Mouse (Mus musculus): ENCODE data around the gene Rnase13. TPM values are rescaled to one million over a fixed set of nuclear protein-coding genes. Genes with fewer than 3 reads are reported as not detected.

Gene Rnase13
- polyA plus RNA-seq, 1 experiment from 2014 or later = not detected

DNA sequence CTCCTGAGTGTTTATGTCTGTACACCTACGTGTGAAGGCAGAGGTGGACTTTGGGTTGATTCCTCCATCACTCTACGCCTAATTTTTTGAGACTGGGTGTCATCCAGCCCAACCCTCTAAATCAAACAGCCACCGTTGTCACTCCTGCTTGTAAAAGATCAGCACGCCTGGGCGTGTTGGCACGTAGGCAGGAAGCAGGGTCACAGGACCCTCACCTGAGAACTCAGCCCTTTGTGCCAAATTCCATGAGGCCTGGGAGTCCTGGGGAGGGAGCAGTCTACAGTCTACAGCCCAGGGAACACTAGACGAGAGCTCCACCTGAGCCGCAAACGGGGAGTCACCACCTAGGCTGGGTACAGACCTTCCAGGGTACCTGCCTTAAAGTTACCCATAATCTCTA is 18.8 kb downstream of the Rnase13 start:
- H3K9me3 ChIP-seq (replicated peaks; ENCODE audit: control insufficient read depth, low read length) = no peaks in the 10 kb centered on the region
- DNase-seq (ENCODE audit: low spot score) = no peak
- no peaks in the 10 kb centered on the region for H3K4me1 ChIP-seq (ENCODE audit: control insufficient read depth, insufficient read depth, low read length)
- H3K27me3 ChIP-seq (replicated peaks; ENCODE audit: control insufficient read depth, insufficient read depth, low read length) = no peaks in the 10 kb centered on the region
- no peak for ATAC-seq
- H3K4me3 ChIP-seq (ENCODE audit: low read depth, low read length) = no peak overlapping the region
- H3K9ac ChIP-seq (ENCODE audit: low read length) = no peak overlapping the region
- H3K27ac ChIP-seq (ENCODE audit: low read depth, low read length) = no peak overlapping the region
- H3K36me3 ChIP-seq (ENCODE audit: control insufficient read depth, insufficient read depth, low read length) = peaks cover 9% of the 10 kb centered on the region; the same call in 1 of the 2 replicates
- 95% methylated on average over 9 of the region's 9 CpGs for WGBS
- no peak overlapping the region for H3K4me2 ChIP-seq (ENCODE audit: low read length)

DNA sequence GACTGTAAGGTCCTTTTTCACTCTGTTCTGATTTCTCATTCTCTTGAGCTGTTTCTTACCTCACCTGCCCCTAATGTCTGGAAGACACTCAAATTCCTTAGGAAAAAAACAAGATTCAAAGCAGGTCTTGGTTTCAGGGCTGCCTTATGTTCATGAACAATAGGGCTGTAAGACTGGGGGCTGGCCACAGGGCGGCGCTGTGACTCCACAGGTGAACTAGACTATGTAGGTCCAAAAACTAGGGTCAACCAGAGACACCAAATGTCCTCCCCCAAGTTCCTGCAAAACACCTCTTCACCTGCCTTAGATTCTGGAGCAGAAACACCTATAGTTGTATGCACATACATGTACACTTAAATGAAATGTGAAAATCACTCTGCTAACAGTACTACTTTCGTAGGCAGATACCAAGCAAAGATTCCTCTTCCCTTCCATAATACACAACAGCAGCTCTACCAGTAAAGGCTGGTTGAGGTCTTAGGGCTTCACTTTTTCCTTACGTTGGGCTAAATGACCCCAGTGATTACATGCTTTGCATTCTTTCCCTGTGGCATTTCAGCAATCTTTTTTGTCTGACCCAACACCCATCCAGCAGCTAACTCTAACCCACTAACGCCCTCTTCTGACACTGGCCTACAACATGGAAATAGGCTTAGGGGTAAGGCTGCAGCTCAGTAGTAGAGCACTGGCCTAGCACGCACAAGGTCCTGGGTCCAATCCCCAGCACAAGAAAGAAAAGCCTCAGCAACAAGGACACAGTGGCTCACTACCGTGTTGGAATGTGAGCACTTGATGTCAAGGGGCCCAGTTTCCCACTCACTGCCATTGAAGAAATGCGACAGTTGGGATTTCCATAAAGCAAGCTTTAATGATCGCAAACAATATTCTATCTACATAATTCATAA is 19.5 kb downstream of the Rnase13 start:
- 64% methylated on average over 9 of the region's 9 CpGs for WGBS
- no peak overlapping the region for H3K4me2 ChIP-seq (ENCODE audit: low read length)

DNA sequence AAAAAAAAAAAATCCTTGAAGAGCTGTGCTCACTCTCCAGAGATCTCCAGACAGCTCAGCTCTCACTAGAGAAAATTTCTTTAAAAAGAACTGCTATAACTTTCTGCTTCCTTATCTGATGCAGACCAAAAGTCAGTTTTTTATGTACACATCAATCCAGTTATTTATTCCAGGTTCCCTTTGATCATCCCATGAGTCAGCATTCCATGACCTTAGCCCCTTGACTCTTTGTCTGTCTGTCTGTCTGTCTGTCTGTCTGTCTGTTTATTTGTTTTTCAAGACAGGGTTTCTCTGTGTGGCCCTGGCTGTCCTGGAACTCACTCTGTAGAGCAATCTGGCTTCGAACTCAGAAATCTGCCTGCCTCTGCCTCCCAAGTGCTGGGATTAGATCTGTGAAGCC is 23.2 kb downstream of the Rnase13 start:
- WGBS = 88% methylated on average over 1 of the region's 1 CpGs
- H3K4me2 ChIP-seq (ENCODE audit: low read length) = no peak overlapping the region
- no peak overlapping the region for H3K9ac ChIP-seq (ENCODE audit: low read length)
- H3K4me1 ChIP-seq (ENCODE audit: control insufficient read depth, insufficient read depth, low read length) = no peaks in the 10 kb centered on the region
- ATAC-seq (no peak), DNase-seq (ENCODE audit: low spot score) (no peak)
- H3K27me3 ChIP-seq (replicated peaks; ENCODE audit: control insufficient read depth, insufficient read depth, low read length) = no peaks in the 10 kb centered on the region
- no peak overlapping the region for H3K27ac ChIP-seq (ENCODE audit: low read depth, low read length)
- H3K4me3 ChIP-seq (ENCODE audit: low read depth, low read length) = no peak overlapping the region
- peaks cover 7% of the 10 kb centered on the region; the same call in 1 of the 2 replicates for H3K36me3 ChIP-seq (ENCODE audit: control insufficient read depth, insufficient read depth, low read length)
- H3K9me3 ChIP-seq (replicated peaks; ENCODE audit: control insufficient read depth, low read length) = no peaks in the 10 kb centered on the region

More for the DNA sequence above, 19.5 kb downstream of the Rnase13 start:
- peak; percentile 85 for ATAC-seq
- DNase-seq (ENCODE audit: low spot score) = peak; percentile 81
- no peaks in the 10 kb centered on the region for H3K9me3 ChIP-seq (replicated peaks; ENCODE audit: control insufficient read depth, low read length)
- no peak overlapping the region for H3K27ac ChIP-seq (ENCODE audit: low read depth, low read length)
- no peak overlapping the region for H3K4me3 ChIP-seq (ENCODE audit: low read depth, low read length)
- no peak overlapping the region for H3K9ac ChIP-seq (ENCODE audit: low read length)
- H3K36me3 ChIP-seq (ENCODE audit: control insufficient read depth, insufficient read depth, low read length) = peaks cover 2% of the 10 kb centered on the region; the same call in 1 of the 2 replicates
- no peaks in the 10 kb centered on the region for H3K4me1 ChIP-seq (ENCODE audit: control insufficient read depth, insufficient read depth, low read length)
- no peaks in the 10 kb centered on the region for H3K27me3 ChIP-seq (replicated peaks; ENCODE audit: control insufficient read depth, insufficient read depth, low read length)

DNA sequence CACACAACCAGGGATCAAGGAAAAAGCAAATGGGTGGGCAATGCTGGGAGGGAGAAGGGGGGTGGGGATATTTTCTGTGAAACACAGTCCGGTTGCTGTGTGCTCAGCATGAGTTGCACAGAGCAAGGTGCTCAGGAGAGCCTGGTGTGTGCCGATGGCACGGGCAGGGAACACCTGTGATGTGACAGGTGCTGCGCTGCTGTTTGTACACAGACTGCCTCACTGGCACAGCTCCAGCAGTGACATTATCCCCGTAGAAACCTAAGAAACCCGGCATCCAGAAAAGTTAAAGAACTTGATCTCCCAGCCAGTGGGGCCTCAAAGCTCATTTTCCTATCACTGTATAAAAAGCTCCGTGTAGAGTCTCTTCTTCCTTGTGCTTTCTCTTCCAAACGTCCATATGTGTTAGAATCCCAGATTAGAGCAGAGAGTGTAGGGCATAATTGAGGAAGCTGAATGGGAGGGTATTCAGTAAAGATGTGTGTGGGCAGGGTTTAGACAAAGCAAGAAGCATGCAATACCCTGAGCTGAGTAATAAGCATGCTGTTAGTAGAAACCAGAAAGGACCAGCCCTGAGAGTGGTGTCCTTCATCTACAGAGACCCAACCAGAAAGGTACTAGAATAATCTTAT is 25.9 kb downstream of the Rnase13 start:
- Histone ChIP-seq H3K27me3 (replicated peaks; ENCODE audit: control insufficient read depth, insufficient read depth, low read length) (no peaks in the 10 kb centered on the region), H3K4me3 (ENCODE audit: low read depth, low read length) (no peak overlapping the region), H3K4me1 (ENCODE audit: control insufficient read depth, insufficient read depth, low read length) (no peaks in the 10 kb centered on the region), H3K36me3 (ENCODE audit: control insufficient read depth, insufficient read depth, low read length) (peaks cover 26% of the 10 kb centered on the region), H3K9me3 (replicated peaks; ENCODE audit: control insufficient read depth, low read length) (no peaks in the 10 kb centered on the region), H3K4me2 (ENCODE audit: low read length) (no peak overlapping the region), H3K27ac (ENCODE audit: low read depth, low read length) (no peak overlapping the region), H3K9ac (ENCODE audit: low read length) (no peak overlapping the region)
- ATAC-seq (no peak), DNase-seq (ENCODE audit: low spot score) (no peak)
- 56% methylated on average over 8 of the region's 8 CpGs for WGBS

DNA sequence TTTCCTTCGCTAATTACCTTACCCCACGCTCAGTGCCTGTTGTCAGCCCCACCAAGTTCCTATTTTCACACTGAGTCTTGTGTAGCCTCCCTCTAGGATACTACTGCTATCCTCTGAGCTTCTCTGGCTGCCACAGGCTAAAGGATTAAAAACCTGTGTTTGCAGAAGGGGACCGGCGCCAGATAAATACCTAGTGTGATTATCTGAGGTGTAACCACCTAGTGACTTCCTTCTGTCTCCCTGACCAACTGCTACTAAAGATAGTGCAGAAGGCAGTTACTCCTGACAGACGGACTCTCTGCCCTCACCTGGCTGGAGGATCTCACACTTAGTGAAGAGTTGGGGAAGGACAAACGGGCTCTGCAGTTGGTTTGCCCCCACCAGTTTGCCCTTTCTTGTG is 26.6 kb downstream of the Rnase13 start:
- Histone ChIP-seq H3K4me3 (ENCODE audit: low read depth, low read length) (no peak overlapping the region), H3K27me3 (replicated peaks; ENCODE audit: control insufficient read depth, insufficient read depth, low read length) (no peaks in the 10 kb centered on the region), H3K4me2 (ENCODE audit: low read length) (no peak overlapping the region), H3K36me3 (ENCODE audit: control insufficient read depth, insufficient read depth, low read length) (peaks cover 32% of the 10 kb centered on the region), H3K9me3 (replicated peaks; ENCODE audit: control insufficient read depth, low read length) (no peaks in the 10 kb centered on the region), H3K4me1 (ENCODE audit: control insufficient read depth, insufficient read depth, low read length) (no peaks in the 10 kb centered on the region), H3K27ac (ENCODE audit: low read depth, low read length) (no peak overlapping the region), H3K9ac (ENCODE audit: low read length) (no peak overlapping the region)
- DNase-seq (ENCODE audit: low spot score) (no peak), ATAC-seq (no peak)
- 89% methylated on average over 6 of the region's 6 CpGs for WGBS

DNA sequence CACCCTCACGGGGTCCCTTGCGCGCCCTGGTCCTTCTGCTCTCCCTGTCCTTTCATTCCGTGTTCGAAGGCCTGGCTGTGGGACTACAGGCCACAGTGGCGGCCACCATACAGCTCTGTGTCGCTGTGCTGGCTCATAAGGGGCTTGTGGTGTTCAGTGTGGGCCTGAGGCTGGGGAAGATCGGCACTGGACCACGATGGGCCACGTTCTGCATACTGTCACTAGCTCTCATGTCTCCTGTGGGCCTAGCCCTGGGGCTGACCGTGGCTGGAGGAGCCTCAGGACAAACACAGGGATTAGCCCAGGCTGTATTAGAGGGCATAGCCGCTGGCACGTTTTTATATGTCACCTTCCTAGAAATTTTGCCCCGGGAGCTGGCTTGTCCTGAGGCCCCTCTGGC is 27.5 kb downstream of the Rnase13 start:
- no peaks in the 10 kb centered on the region for H3K27me3 ChIP-seq (replicated peaks; ENCODE audit: control insufficient read depth, insufficient read depth, low read length)
- H3K4me1 ChIP-seq (ENCODE audit: control insufficient read depth, insufficient read depth, low read length) = no peaks in the 10 kb centered on the region
- no peak overlapping the region for H3K27ac ChIP-seq (ENCODE audit: low read depth, low read length)
- ATAC-seq (no peak), DNase-seq (ENCODE audit: low spot score) (no peak)
- no peak overlapping the region for H3K4me3 ChIP-seq (ENCODE audit: low read depth, low read length)
- no peak overlapping the region for H3K4me2 ChIP-seq (ENCODE audit: low read length)
- H3K36me3 ChIP-seq (ENCODE audit: control insufficient read depth, insufficient read depth, low read length) = peaks cover 39% of the 10 kb centered on the region
- H3K9me3 ChIP-seq (replicated peaks; ENCODE audit: control insufficient read depth, low read length) = no peaks in the 10 kb centered on the region
- H3K9ac ChIP-seq (ENCODE audit: low read length) = no peak overlapping the region
- 81% methylated on average over 14 of the region's 14 CpGs for WGBS

DNA sequence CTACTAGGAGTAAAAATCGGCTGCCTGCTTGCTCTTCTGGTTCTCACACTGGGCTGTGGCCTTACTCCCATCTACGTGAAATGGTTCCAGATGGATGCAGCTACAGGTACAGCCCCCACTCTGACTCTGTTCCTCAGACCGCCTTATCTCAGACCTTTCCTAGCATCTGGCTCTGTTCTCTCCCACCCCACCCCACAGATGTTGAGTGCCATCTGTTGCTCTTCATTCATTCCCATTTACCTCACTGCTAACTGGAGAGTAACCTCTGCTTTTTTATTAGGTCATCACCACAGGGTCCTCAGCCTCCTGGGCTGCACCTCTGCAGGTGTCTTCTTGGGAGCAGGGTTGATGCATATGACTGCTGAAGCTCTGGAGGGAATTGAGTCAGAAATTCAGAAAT is 28.8 kb downstream of the Rnase13 start:
- H3K4me2 ChIP-seq (ENCODE audit: low read length) = no peak overlapping the region
- no peak overlapping the region for H3K4me3 ChIP-seq (ENCODE audit: low read depth, low read length)
- WGBS = 76% methylated on average over 3 of the region's 3 CpGs
- ATAC-seq (no peak), DNase-seq (ENCODE audit: low spot score) (no peak)
- peaks cover 51% of the 10 kb centered on the region for H3K36me3 ChIP-seq (ENCODE audit: control insufficient read depth, insufficient read depth, low read length)
- H3K4me1 ChIP-seq (ENCODE audit: control insufficient read depth, insufficient read depth, low read length) = no peaks in the 10 kb centered on the region
- no peaks in the 10 kb centered on the region for H3K9me3 ChIP-seq (replicated peaks; ENCODE audit: control insufficient read depth, low read length)
- H3K27me3 ChIP-seq (replicated peaks; ENCODE audit: control insufficient read depth, insufficient read depth, low read length) = no peaks in the 10 kb centered on the region
- H3K9ac ChIP-seq (ENCODE audit: low read length) = no peak overlapping the region
- no peak overlapping the region for H3K27ac ChIP-seq (ENCODE audit: low read depth, low read length)

DNA sequence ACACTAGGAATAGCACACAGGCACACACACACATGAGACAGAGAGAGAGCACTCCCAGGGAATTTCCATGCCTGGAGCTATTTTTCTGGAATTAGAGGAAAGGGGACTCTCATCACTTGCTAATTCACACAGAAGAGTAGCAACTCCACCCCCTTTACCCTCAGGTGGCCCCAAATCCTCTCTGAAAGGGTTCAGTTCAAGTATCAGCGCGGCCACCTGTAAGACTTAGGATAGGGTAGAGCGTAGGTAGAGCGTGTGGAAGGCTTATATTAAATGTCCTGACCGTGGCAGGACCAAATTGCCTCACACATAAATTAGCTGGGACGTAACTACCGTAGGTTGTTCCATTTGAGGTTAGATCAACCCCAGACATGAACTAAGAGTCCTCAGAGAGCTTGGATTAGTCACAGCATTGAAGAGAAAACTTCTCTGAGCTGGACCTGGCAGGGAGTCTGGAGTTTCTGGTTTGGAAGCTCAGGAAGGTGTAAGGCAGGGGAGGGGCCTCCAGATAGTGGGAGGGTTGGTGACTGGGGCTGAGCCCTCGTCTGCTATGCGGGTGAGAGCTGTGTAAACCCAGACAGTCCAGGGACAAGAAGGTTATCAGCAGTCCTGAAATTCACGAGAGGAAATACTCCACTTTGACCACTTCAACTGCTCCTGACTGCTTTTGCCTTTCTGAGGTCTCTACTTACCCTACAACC is 29.3 kb downstream of the Rnase13 start:
- no peak for DNase-seq (ENCODE audit: low spot score)
- 22% methylated on average over 10 of the region's 10 CpGs for WGBS

More for the DNA sequence above, 29.3 kb downstream of the Rnase13 start:
- ATAC-seq = no peak
- Histone ChIP-seq H3K27me3 (replicated peaks; ENCODE audit: control insufficient read depth, insufficient read depth, low read length) (no peaks in the 10 kb centered on the region), H3K9me3 (replicated peaks; ENCODE audit: control insufficient read depth, low read length) (no peaks in the 10 kb centered on the region), H3K9ac (ENCODE audit: low read length) (no peak overlapping the region), H3K4me1 (ENCODE audit: control insufficient read depth, insufficient read depth, low read length) (no peaks in the 10 kb centered on the region), H3K36me3 (ENCODE audit: control insufficient read depth, insufficient read depth, low read length) (peaks cover 56% of the 10 kb centered on the region), H3K4me2 (ENCODE audit: low read length) (no peak overlapping the region), H3K4me3 (ENCODE audit: low read depth, low read length) (no peak overlapping the region), H3K27ac (ENCODE audit: low read depth, low read length) (no peak overlapping the region)
